8 mouse cellular contexts compared by ENCODE assay signal in the genomic region with DNA sequence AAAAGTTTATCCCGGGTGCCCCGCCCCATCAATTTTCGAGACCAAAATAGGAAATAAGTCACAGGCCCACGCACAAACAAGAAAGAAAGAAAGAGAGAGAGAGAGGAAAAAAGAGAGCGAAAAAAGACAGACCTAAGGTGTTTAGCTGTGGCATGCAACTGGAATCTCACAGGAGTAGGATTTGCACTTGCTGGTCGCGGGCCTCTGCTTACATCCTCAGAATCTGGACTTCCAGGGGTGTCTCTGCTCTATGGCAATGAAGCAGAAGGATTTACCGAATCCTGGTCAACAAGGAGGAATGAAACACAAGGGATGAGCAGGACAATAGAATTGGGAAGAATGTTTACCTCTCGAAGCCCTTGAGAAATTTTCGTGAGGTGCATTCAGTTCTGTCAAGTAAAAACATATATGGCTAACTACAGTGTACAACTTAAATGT. TPM values are rescaled to one million over a fixed set of nuclear protein-coding genes. Genes with fewer than 3 reads are reported as not detected.
DNase-seq lines count a peak whose midpoint lies in the region; ATAC-seq lines count a peak whose summit lies in the region.

No protein-coding gene starts in this region.

- H3K27ac ChIP-seq in heart, embryonic 14.5 days (replicated peaks in 1 of 2; ENCODE audit: control insufficient read depth in 1 of 2, insufficient read depth in 1 of 2, low read depth in 2 of 2, low read length in 2 of 2), result peak overlapping the region; percentile 90 to 95
- H3K27ac ChIP-seq in forebrain, embryonic 15.5 days (replicated peaks), result peak overlapping the region; percentile 94

- peak overlapping the region; percentile 73 for H3K4me2 ChIP-seq in heart, embryonic 14.5 days (ENCODE audit: low read length)
- peak overlapping the region; percentile 72 for H3K4me2 ChIP-seq in forebrain, embryonic 15.5 days (replicated peaks)

- 16% methylated on average over 10 of the region's 10 CpGs for WGBS in heart, embryonic 14.5 days
- WGBS in forebrain, embryonic 15.5 days, result 13% methylated on average over 10 of the region's 10 CpGs

- no peaks in the 10 kb centered on the region for H3K9me3 ChIP-seq in heart, embryonic 14.5 days (ENCODE audit: control insufficient read depth, low read length)
- no peaks in the 10 kb centered on the region for H3K9me3 ChIP-seq in forebrain, embryonic 15.5 days

- peak overlapping the region; percentile 74 to 80 for H3K4me3 ChIP-seq in heart, embryonic 14.5 days (ENCODE audit: control insufficient read depth in 1 of 2, insufficient read depth in 1 of 2, low read depth in 1 of 2, low read length in 2 of 2)
- H3K4me3 ChIP-seq in forebrain, embryonic 15.5 days, result peak overlapping the region; percentile 90

- no peak for DNase-seq in heart, postnatal 4 days
- peak; percentile 39 for DNase-seq in ES-CJ7 (ENCODE audit: low read depth, low spot score)
- DNase-seq in thymus, postnatal 10 days (ENCODE audit: low spot score in 2 of 2), result no peak
- no peak for DNase-seq in layer of hippocampus, postnatal 25 days (ENCODE audit: extremely low spot score in 1 of 2, low spot score in 1 of 2)
- no peak for DNase-seq in kidney, adult 9 months

- no peaks in the 10 kb centered on the region for H3K27me3 ChIP-seq in heart, embryonic 14.5 days (ENCODE audit: control insufficient read depth, insufficient read depth, low read length)
- H3K27me3 ChIP-seq in forebrain, embryonic 15.5 days, result no peaks in the 10 kb centered on the region

- ATAC-seq in heart, embryonic 14.5 days (ENCODE audit: insufficient number of reproducible peaks, insufficient read depth, low FRiP score, low read depth), result no peak
- no peak for ATAC-seq in forebrain, embryonic 15.5 days (replicated peaks)
- 0 out of 2 replicates have a peak, but pooled peaks have one; percentile 2 for ATAC-seq in megakaryocyte, adult 5-6 weeks (ENCODE audit: poor library complexity, severe bottlenecking)

- peaks cover 2 to 11% of the 10 kb centered on the region in 2 experiments; a peak in 2 of 4 replicates for H3K4me1 ChIP-seq in heart, embryonic 14.5 days (ENCODE audit: control insufficient read depth in 2 of 2, insufficient read depth in 2 of 2, low read length in 2 of 2)
- peaks cover 12% of the 10 kb centered on the region for H3K4me1 ChIP-seq in forebrain, embryonic 15.5 days

- no peaks in the 10 kb centered on the region for H3K36me3 ChIP-seq in heart, embryonic 14.5 days (ENCODE audit: control insufficient read depth, insufficient read depth, low read length)
- no peaks in the 10 kb centered on the region for H3K36me3 ChIP-seq in forebrain, embryonic 15.5 days

- H3K9ac ChIP-seq in heart, embryonic 14.5 days (ENCODE audit: low read length), result peak overlapping the region; percentile 97
- H3K9ac ChIP-seq in forebrain, embryonic 15.5 days (replicated peaks), result peak overlapping the region; percentile 82

RNA-seq across cellular contexts. Expression of a gene that starts 0.6 kb away (rescaled TPM):
- 5.5 and 6.1 TPM in 2 replicates for polyA plus RNA-seq in heart, embryonic 14.5 days (2014; fragmentation: Nextera tagmentation; extraction: Ambion mirVana)
- total RNA-seq in heart, postnatal 4 days (2021), result 10 to 100 TPM; 15.2 to 15.4 TPM
- polyA plus RNA-seq in forebrain, embryonic 15.5 days (2015; fragmentation: Nextera tagmentation; extraction: Ambion mirVana), result 9.0 and 10.1 TPM in 2 replicates
- total RNA-seq in megakaryocyte, adult 5-6 weeks (2015), result 1.5 and 2.2 TPM in 2 replicates
- 1.8 and 2.5 TPM in 2 replicates for total RNA-seq in megakaryocyte, adult 5-6 weeks (2017)
- 10 to 100 TPM; 42.6 to 50.8 TPM for total RNA-seq in layer of hippocampus, postnatal 25 days (2021)

RNA-seq across cellular contexts. Expression of a gene that starts 14.9 kb away (rescaled TPM):
- 18.5 and 20.2 TPM in 2 replicates for polyA plus RNA-seq in heart, embryonic 14.5 days (2014; fragmentation: Nextera tagmentation; extraction: Ambion mirVana)
- 1 to 10 TPM; 5.6 to 7.5 TPM for total RNA-seq in heart, postnatal 4 days (2021)
- not detected in 2 replicates for polyA plus RNA-seq in forebrain, embryonic 15.5 days (2015; fragmentation: Nextera tagmentation; extraction: Ambion mirVana)
- total RNA-seq in megakaryocyte, adult 5-6 weeks (2015), result 0.76 TPM in 1 of 2 replicates, not detected in the other
- 0.51 TPM in 1 of 2 replicates, not detected in the other for total RNA-seq in megakaryocyte, adult 5-6 weeks (2017)
- not detected for total RNA-seq in layer of hippocampus, postnatal 25 days (2021)

RNA-seq across cellular contexts. Expression of a gene that starts 26.7 kb away (rescaled TPM):
- 153 and 172 TPM in 2 replicates for polyA plus RNA-seq in heart, embryonic 14.5 days (2014; fragmentation: Nextera tagmentation; extraction: Ambion mirVana)
- 100 to 1,000 TPM; 230 to 272 TPM for total RNA-seq in heart, postnatal 4 days (2021)
- polyA plus RNA-seq in forebrain, embryonic 15.5 days (2015; fragmentation: Nextera tagmentation; extraction: Ambion mirVana), result 0.11 and 0.17 TPM in 2 replicates
- total RNA-seq in megakaryocyte, adult 5-6 weeks (2015), result 0.07 TPM in 1 of 2 replicates, not detected in the other
- total RNA-seq in megakaryocyte, adult 5-6 weeks (2017), result not detected in 2 replicates
- under 1 TPM; 0.12 to 0.22 TPM for total RNA-seq in layer of hippocampus, postnatal 25 days (2021)

RNA-seq across cellular contexts. Expression of a gene that starts 32.7 kb away (rescaled TPM):
- polyA plus RNA-seq in heart, embryonic 14.5 days (2014; fragmentation: Nextera tagmentation; extraction: Ambion mirVana), result 69.2 and 75.7 TPM in 2 replicates
- 100 to 1,000 TPM in 1 of 2 experiments, 10 to 100 TPM in 1; 96.3 to 110 TPM for total RNA-seq in heart, postnatal 4 days (2021)
- polyA plus RNA-seq in forebrain, embryonic 15.5 days (2015; fragmentation: Nextera tagmentation; extraction: Ambion mirVana), result 83.9 and 85.5 TPM in 2 replicates
- 34.2 and 48.4 TPM in 2 replicates for total RNA-seq in megakaryocyte, adult 5-6 weeks (2015)
- total RNA-seq in megakaryocyte, adult 5-6 weeks (2017), result 69.7 and 90.0 TPM in 2 replicates
- 100 to 1,000 TPM in 1 of 2 experiments, 10 to 100 TPM in 1; 99.6 to 110 TPM for total RNA-seq in layer of hippocampus, postnatal 25 days (2021)

RNA-seq across cellular contexts. Expression of a gene that starts 53.3 kb away (rescaled TPM):
- 16.5 and 17.8 TPM in 2 replicates for polyA plus RNA-seq in heart, embryonic 14.5 days (2014; fragmentation: Nextera tagmentation; extraction: Ambion mirVana)
- total RNA-seq in heart, postnatal 4 days (2021), result 10 to 100 TPM; 11.4 to 11.8 TPM
- 23.1 and 23.9 TPM in 2 replicates for polyA plus RNA-seq in forebrain, embryonic 15.5 days (2015; fragmentation: Nextera tagmentation; extraction: Ambion mirVana)
- 9.1 and 12.5 TPM in 2 replicates for total RNA-seq in megakaryocyte, adult 5-6 weeks (2015)
- total RNA-seq in megakaryocyte, adult 5-6 weeks (2017), result 4.9 and 6.5 TPM in 2 replicates
- 10 to 100 TPM; 15.6 to 16.0 TPM for total RNA-seq in layer of hippocampus, postnatal 25 days (2021)

Comparison
In these comparisons a context has a peak if more than half of its experiments do, and no peak if none do; other contexts are left out.
1. RNA of a gene that starts 0.6 kb away (total RNA-seq): 42.6 to 50.8 TPM in layer of hippocampus, postnatal 25 days and 15.2 to 15.4 TPM in heart, postnatal 4 days; 1.5 to 2.5 TPM in megakaryocyte, adult 5-6 weeks; every median in the first group is over 4 times any median in the second.
2. RNA of a gene that starts 26.7 kb away (total RNA-seq): 230 to 272 TPM in heart, postnatal 4 days; 0.12 to 0.22 TPM in layer of hippocampus, postnatal 25 days and 0.07 TPM in megakaryocyte, adult 5-6 weeks; every median in the first group is over 100 times any median in the second.